Mouse (Mus musculus) kidney, adult 2 months (tissue): ENCODE results near the gene Hmga2. TPM values are rescaled to one million over a fixed set of nuclear protein-coding genes. Genes with fewer than 3 reads are reported as not detected.

ENCODE experiments used
- DNase-seq: peaks from one replicate; pipeline ENCODE4 v3.0.0; 2021
- H3K27ac ChIP-seq: fragments of 200-500 bp; 2 replicates; pipeline ENCODE4 v1.5.1; 2012; ENCODE audit warnings: low read depth, low read length, control low read depth, inconsistent platforms; ENCODE audit not compliant: insufficient read depth
- H3K27me3 ChIP-seq: fragments of 200-500 bp; replicated peaks from 2 replicates; pipeline ENCODE4 v1.6.1; 2012; ENCODE audit warnings: mild to moderate bottlenecking, moderate library complexity, low read length, inconsistent platforms; ENCODE audit not compliant: control insufficient read depth, insufficient read depth
- H3K36me3 ChIP-seq: fragments of 200-500 bp; 2 replicates; pipeline ENCODE4 v1.6.1; 2012; ENCODE audit warnings: mild to moderate bottlenecking, moderate library complexity, low read length, inconsistent platforms; ENCODE audit not compliant: control insufficient read depth, insufficient read depth
- H3K4me1 ChIP-seq: fragments of 200-500 bp; 2 replicates; pipeline ENCODE4 v1.6.1; 2011; ENCODE audit warnings: low read length; ENCODE audit not compliant: control insufficient read depth, insufficient read depth
- H3K4me3 ChIP-seq: fragments of 200-500 bp; 2 replicates; pipeline ENCODE4 v1.5.1; 2011; ENCODE audit warnings: mild to moderate bottlenecking, low read depth, low read length, control low read depth; ENCODE audit not compliant: insufficient read depth
- CTCF ChIP-seq: fragments of 200-500 bp; conservative IDR thresholded peaks from 2 replicates; pipeline ENCODE4 v1.5.1; 2011; ENCODE audit warnings: low read depth, mild to moderate bottlenecking, control low read depth, low read length, moderate library complexity, mixed read lengths; ENCODE audit not compliant: insufficient read depth, insufficient read length
- POLR2A ChIP-seq: fragments of 200-500 bp; IDR thresholded peaks from one replicate; pipeline ENCODE4 v1.6.1; 2011; ENCODE audit warnings: low read depth, low read length, control low read depth
- WGBS: fragments of 180-500 bp; shearing (Covaris S2); methylation state at CpG from one replicate; pipeline ENCODE4 v1.1.7; 2018; 5-methylcytosine and 5-hydroxymethylcytosine counted together
- polyA plus RNA-seq: library from polyadenylated mRNA; depleted of rRNA; stranded (reverse); fragments of >200 nt; gene quantifications from 2 replicates; pipeline ENCODE4 v1.2.3, GENCODE M21; 2012

Gene Hmga2
- polyA plus RNA-seq, 1 experiment = 0.09 TPM

GRCm38 (mm10) chr10:120409131-120409530 lies 67.1 kb downstream of the Hmga2 start:
- DNase-seq = no peak
- no peaks in the 10 kb centered on the region for H3K36me3 ChIP-seq
- no peak overlapping the region for H3K4me3 ChIP-seq
- no peaks in the 10 kb centered on the region for H3K4me1 ChIP-seq
- H3K27me3 ChIP-seq = no peaks in the 10 kb centered on the region
- no peak for TF ChIP-seq POLR2A
- TF ChIP-seq CTCF = no peak
- 84% methylated on average over 9 of the region's 9 CpGs for WGBS
- no peak overlapping the region for H3K27ac ChIP-seq

- no peak overlapping the region for H3K27ac ChIP-seq
- 59% methylated on average over 9 of the region's 9 CpGs for WGBS
- H3K36me3 ChIP-seq = no peaks in the 10 kb centered on the region
- no peaks in the 10 kb centered on the region for H3K27me3 ChIP-seq
- no peak for TF ChIP-seq CTCF
- no peak for TF ChIP-seq POLR2A
- no peaks in the 10 kb centered on the region for H3K4me1 ChIP-seq
- no peak for DNase-seq
- no peak overlapping the region for H3K4me3 ChIP-seq
These were observed 69.0 kb downstream of the Hmga2 start for GRCm38 (mm10) chr10:120407230-120407629.

- Histone ChIP-seq H3K27ac (no peak overlapping the region), H3K4me1 (no peaks in the 10 kb centered on the region), H3K4me3 (no peak overlapping the region), H3K27me3 (no peaks in the 10 kb centered on the region; the same call in 1 of the 2 replicates), H3K36me3 (no peaks in the 10 kb centered on the region)
- no peak for DNase-seq
- WGBS = 93% methylated on average over 9 of the region's 9 CpGs
- no peak for TF ChIP-seq POLR2A
- TF ChIP-seq CTCF = no peak
These were observed 70.2 kb downstream of the Hmga2 start for GRCm38 (mm10) chr10:120406038-120406437.

- TF ChIP-seq POLR2A (no peak), CTCF (no peak)
- Histone ChIP-seq H3K4me3 (no peak overlapping the region), H3K4me1 (no peaks in the 10 kb centered on the region), H3K36me3 (no peaks in the 10 kb centered on the region), H3K27me3 (no peaks in the 10 kb centered on the region; the same call in 1 of the 2 replicates), H3K27ac (no peak overlapping the region)
- DNase-seq = no peak
- 94% methylated on average over 4 of the region's 4 CpGs for WGBS
These were observed 70.9 kb downstream of the Hmga2 start for GRCm38 (mm10) chr10:120405322-120405721.

GRCm38 (mm10) chr10:120402966-120403365 lies 73.3 kb downstream of the Hmga2 start:
- no peaks in the 10 kb centered on the region; the same call in 1 of the 2 replicates for H3K27me3 ChIP-seq
- H3K36me3 ChIP-seq = no peaks in the 10 kb centered on the region
- no peak for TF ChIP-seq POLR2A
- no peak for TF ChIP-seq CTCF
- WGBS = 62% methylated on average over 5 of the region's 5 CpGs
- no peak overlapping the region for H3K4me3 ChIP-seq
- H3K27ac ChIP-seq = no peak overlapping the region
- H3K4me1 ChIP-seq = no peaks in the 10 kb centered on the region
- no peak for DNase-seq

GRCm38 (mm10) chr10:120401787-120402186 lies 74.5 kb downstream of the Hmga2 start:
- no peak for DNase-seq
- Histone ChIP-seq H3K27me3 (no peaks in the 10 kb centered on the region; the same call in 1 of the 2 replicates), H3K4me3 (no peak overlapping the region), H3K4me1 (no peaks in the 10 kb centered on the region), H3K36me3 (no peaks in the 10 kb centered on the region), H3K27ac (no peak overlapping the region)
- TF ChIP-seq POLR2A (no peak), CTCF (no peak)
- 85% methylated on average over 8 of the region's 8 CpGs for WGBS

- TF ChIP-seq POLR2A (no peak), CTCF (no peak)
- Histone ChIP-seq H3K27ac (no peak overlapping the region), H3K4me3 (no peak overlapping the region), H3K36me3 (no peaks in the 10 kb centered on the region), H3K27me3 (no peaks in the 10 kb centered on the region; the same call in 1 of the 2 replicates), H3K4me1 (no peaks in the 10 kb centered on the region)
- WGBS = 53% methylated on average over 9 of the region's 9 CpGs
- DNase-seq = no peak
These were observed 76.3 kb downstream of the Hmga2 start for GRCm38 (mm10) chr10:120399846-120400510.
